Mouse (Mus musculus) testis, postnatal 14 days (tissue): ENCODE measurements around the gene Nmnat2.

ENCODE experiments used
- DNase-seq: peaks from one replicate; pipeline ENCODE4 v3.0.0; 2021; ENCODE audit warnings: low spot score

Nmnat2 gene

GRCm38 (mm10) chr1:152986981-152987380, 32.2 kb downstream of the Nmnat2 start:
- DNase-seq = no peak

- DNase-seq = no peak
Observed at GRCm38 (mm10) chr1:152990067-152990466, 35.3 kb downstream of the Nmnat2 start.

- DNase-seq = no peak
Observed at GRCm38 (mm10) chr1:152992271-152993134, 37.7 kb downstream of the Nmnat2 start.

- DNase-seq = no peak
Observed at GRCm38 (mm10) chr1:152993803-152994202, 39.0 kb downstream of the Nmnat2 start.

GRCm38 (mm10) chr1:152999983-153000382, 45.2 kb downstream of the Nmnat2 start:
- no peak for DNase-seq

GRCm38 (mm10) chr1:153000486-153001228, 45.9 kb downstream of the Nmnat2 start:
- no peak for DNase-seq

GRCm38 (mm10) chr1:153002295-153003050, 47.7 kb downstream of the Nmnat2 start:
- DNase-seq = no peak

GRCm38 (mm10) chr1:153004472-153004871, 49.7 kb downstream of the Nmnat2 start:
- no peak for DNase-seq

GRCm38 (mm10) chr1:153006054-153006453, 51.3 kb downstream of the Nmnat2 start:
- no peak for DNase-seq

- DNase-seq = no peak
Observed at GRCm38 (mm10) chr1:153006761-153007160, 52.0 kb downstream of the Nmnat2 start.

- DNase-seq = no peak
Observed at GRCm38 (mm10) chr1:153007292-153007691, 52.5 kb downstream of the Nmnat2 start.

GRCm38 (mm10) chr1:153007824-153008223, 53.0 kb downstream of the Nmnat2 start:
- DNase-seq = no peak

GRCm38 (mm10) chr1:153009338-153009737, 54.5 kb downstream of the Nmnat2 start:
- DNase-seq = no peak

- DNase-seq = no peak
Observed at GRCm38 (mm10) chr1:153010353-153011351, 55.9 kb downstream of the Nmnat2 start.

GRCm38 (mm10) chr1:153011544-153011943, 56.8 kb downstream of the Nmnat2 start:
- DNase-seq = no peak

GRCm38 (mm10) chr1:153013541-153014288, 58.9 kb downstream of the Nmnat2 start:
- DNase-seq = no peak

- DNase-seq = no peak
Observed at GRCm38 (mm10) chr1:153014431-153015186, 59.8 kb downstream of the Nmnat2 start.

- no peak for DNase-seq
Observed at GRCm38 (mm10) chr1:153016465-153017163, 61.8 kb downstream of the Nmnat2 start.

GRCm38 (mm10) chr1:153019128-153019527, 64.3 kb downstream of the Nmnat2 start:
- no peak for DNase-seq
